Mouse (Mus musculus) olfactory bulb, adult 2 months (tissue): ENCODE data around the gene Rnf182.

Experiments
- CTCF ChIP-seq: fragments of 200-500 bp; IDR thresholded peaks from 2 replicates; pipeline ENCODE4 v1.5.1; 2012; ENCODE audit warnings: low read depth, mild to moderate bottlenecking, low read length, moderate library complexity; ENCODE audit not compliant: insufficient read depth
- POLR2A ChIP-seq: fragments of 200-500 bp; IDR thresholded peaks from 2 replicates; pipeline ENCODE4 v1.6.1; 2012; ENCODE audit warnings: mild to moderate bottlenecking, low read depth, low read length, moderate library complexity; ENCODE audit not compliant: insufficient read depth

- TF ChIP-seq POLR2A (no peak), CTCF (no peak)
These were observed 13.1 kb upstream of the Rnf182 start for GRCm38 (mm10) chr13:43602440-43602839.
